7 mouse cellular contexts compared by ENCODE assay signal in genomic region chr5:92277437-92278394, GRCm38 (mm10). TPM values are rescaled to one million over a fixed set of nuclear protein-coding genes. Genes with fewer than 3 reads are reported as not detected.
DNase-seq lines count a peak whose midpoint lies in the region; ATAC-seq lines count a peak whose summit lies in the region.

Gene Naaa, minus strand, starts transcription at chr5:92278170.

- WGBS in embryonic facial prominence, embryonic 11.5 days: 3% methylated on average over 51 of the region's 54 CpGs
- WGBS in limb, embryonic 10.5 days: 3% methylated on average over 53 of the region's 54 CpGs
- WGBS in midbrain, embryonic 13.5 days: 3% methylated on average over 54 of the region's 54 CpGs

- no peaks in the 10 kb centered on the region for H3K4me1 ChIP-seq in embryonic facial prominence, embryonic 11.5 days (ENCODE audit: control insufficient read depth, insufficient read depth, low read length)
- peaks cover 15% of the 10 kb centered on the region for H3K4me1 ChIP-seq in limb, embryonic 10.5 days
- H3K4me1 ChIP-seq in midbrain, embryonic 13.5 days (replicated peaks): peaks cover 13% of the 10 kb centered on the region

- H3K4me3 ChIP-seq in embryonic facial prominence, embryonic 11.5 days (ENCODE audit: low read depth, low read length): peak within 1 kb of the TSS; percentile 70
- peak within 1 kb of the TSS; percentile 69 for H3K4me3 ChIP-seq in limb, embryonic 10.5 days
- H3K4me3 ChIP-seq in midbrain, embryonic 13.5 days (replicated peaks): peak within 1 kb of the TSS; percentile 67

- no peaks in the 10 kb centered on the region for H3K9me3 ChIP-seq in embryonic facial prominence, embryonic 11.5 days (replicated peaks; ENCODE audit: control insufficient read depth, low read length)
- H3K9me3 ChIP-seq in limb, embryonic 10.5 days (replicated peaks): no peaks in the 10 kb centered on the region
- H3K9me3 ChIP-seq in midbrain, embryonic 13.5 days: no peaks in the 10 kb centered on the region

- ATAC-seq in embryonic facial prominence, embryonic 11.5 days (replicated peaks; ENCODE audit: insufficient number of reproducible peaks, low FRiP score, low TSS enrichment, low read depth): peak; percentile 90
- peak; percentile 72 for ATAC-seq in granulocyte monocyte progenitor cell, adult 5-6 weeks (replicated peaks; ENCODE audit: poor library complexity, severe bottlenecking)
- ATAC-seq in midbrain, embryonic 13.5 days: peak; percentile 91

- H3K4me2 ChIP-seq in embryonic facial prominence, embryonic 11.5 days (ENCODE audit: low read depth, low read length): peak within 1 kb of the TSS; percentile 84
- H3K4me2 ChIP-seq in midbrain, embryonic 13.5 days (replicated peaks): peak within 1 kb of the TSS; percentile 92

- H3K27ac ChIP-seq in embryonic facial prominence, embryonic 11.5 days (replicated peaks; ENCODE audit: low read depth, low read length): no peak within 1 kb of the TSS
- peak within 1 kb of the TSS; percentile 65 for H3K27ac ChIP-seq in limb, embryonic 10.5 days
- H3K27ac ChIP-seq in midbrain, embryonic 13.5 days: peak within 1 kb of the TSS; percentile 60

- peak; percentile 94 for DNase-seq in adrenal gland, postnatal 14 days
- peak; percentile 75 for DNase-seq in embryonic facial prominence, embryonic 11.5 days (ENCODE audit: low spot score)
- peak; percentile 92 for DNase-seq in kidney, adult 11 months
- peak; percentile 86 for DNase-seq in limb, embryonic 10.5 days (ENCODE audit: low spot score)
- peak; percentile 73 for DNase-seq in spleen, adult 12 weeks (ENCODE audit: low spot score)

- no peaks in the 10 kb centered on the region for H3K36me3 ChIP-seq in embryonic facial prominence, embryonic 11.5 days (replicated peaks; ENCODE audit: control insufficient read depth, insufficient read depth, low read depth, low read length)
- no peaks in the 10 kb centered on the region for H3K36me3 ChIP-seq in limb, embryonic 10.5 days
- no peaks in the 10 kb centered on the region for H3K36me3 ChIP-seq in midbrain, embryonic 13.5 days

- H3K27me3 ChIP-seq in embryonic facial prominence, embryonic 11.5 days (ENCODE audit: control insufficient read depth, insufficient read depth, low read length): no peaks in the 10 kb centered on the region
- no peaks in the 10 kb centered on the region for H3K27me3 ChIP-seq in limb, embryonic 10.5 days (ENCODE audit: low read depth, poor library complexity, severe bottlenecking)
- H3K27me3 ChIP-seq in midbrain, embryonic 13.5 days: peaks cover 8% of the 10 kb centered on the region

- H3K9ac ChIP-seq in embryonic facial prominence, embryonic 11.5 days (replicated peaks; ENCODE audit: low read length): peak within 1 kb of the TSS; percentile 49
- H3K9ac ChIP-seq in midbrain, embryonic 13.5 days (replicated peaks): peak within 1 kb of the TSS; percentile 77

RNA-seq across cellular contexts. Expression of gene Naaa, which starts in this region (rescaled TPM):
- total RNA-seq in adrenal gland, postnatal 14 days (2021): 19.6 and 26.8 TPM in 2 replicates
- polyA plus RNA-seq in embryonic facial prominence, embryonic 11.5 days (2014; fragmentation: Nextera tagmentation; extraction: Ambion mirVana): 2.9 and 4.1 TPM in 2 replicates
- 5.8 and 17.9 TPM in 2 replicates for total RNA-seq in granulocyte monocyte progenitor cell, adult 5-6 weeks (2014; fragmentation: Nextera tagmentation)
- total RNA-seq in granulocyte monocyte progenitor cell, adult 5-6 weeks (2017): 7.2 and 11.9 TPM in 2 replicates
- polyA plus RNA-seq in limb, embryonic 10.5 days (2016; fragmentation: Nextera tagmentation; extraction: Ambion mirVana): 8.8 and 9.2 TPM in 2 replicates
- polyA plus RNA-seq in midbrain, embryonic 13.5 days (2015; fragmentation: Nextera tagmentation; extraction: Ambion mirVana): 9.1 and 10.4 TPM in 2 replicates
